Mouse (Mus musculus) brown adipose tissue, adult 24 weeks (tissue): ENCODE measurements around the gene Nr5a1. TPM values are rescaled to one million over a fixed set of nuclear protein-coding genes. Genes with fewer than 3 reads are reported as not detected.

ENCODE experiments used
- H3K27ac ChIP-seq: fragments of 200-500 bp; replicated peaks from 2 replicates; pipeline ENCODE4 v1.5.1; 2012; ENCODE audit warnings: low read depth, mild to moderate bottlenecking, low read length
- H3K4me1 ChIP-seq: fragments of 200-500 bp; 2 replicates; pipeline ENCODE4 v1.6.1; 2012; ENCODE audit warnings: low read length, mixed read lengths; ENCODE audit not compliant: control insufficient read depth, insufficient read depth, insufficient read length
- H3K4me3 ChIP-seq: fragments of 200-500 bp; 2 replicates; pipeline ENCODE4 v1.5.1; 2012; ENCODE audit warnings: low read depth, mild to moderate bottlenecking, low read length, moderate library complexity; ENCODE audit not compliant: insufficient read depth
- polyA plus RNA-seq: library from polyadenylated mRNA; stranded (reverse); fragments of >200 nt; gene quantifications from 2 replicates; pipeline ENCODE4 v1.2.4, GENCODE M21; 2012; ENCODE audit not compliant: missing spikeins, insufficient read depth, insufficient read length

Nr5a1 gene
- not detected in 2 replicates for polyA plus RNA-seq

GRCm38 (mm10) chr2:38714324-38714723 is at the start of gene Nr5a1:
Gene Nr5a1 (minus strand): TSS chr2:38714542.
- Histone ChIP-seq H3K27ac (no peak within 1 kb of the TSS), H3K4me3 (no peak within 1 kb of the TSS), H3K4me1 (no peaks in the 10 kb centered on the region)

- H3K4me1 ChIP-seq, result no peaks in the 10 kb centered on the region
- no peak overlapping the region for H3K4me3 ChIP-seq
- no peak overlapping the region for H3K27ac ChIP-seq
These were observed 25.5 kb upstream of the Nr5a1 start for GRCm38 (mm10) chr2:38739847-38740246.

- H3K27ac ChIP-seq, result no peak overlapping the region
- no peaks in the 10 kb centered on the region for H3K4me1 ChIP-seq
- no peak overlapping the region for H3K4me3 ChIP-seq
These were observed 25.1 kb upstream of the Nr5a1 start for GRCm38 (mm10) chr2:38739410-38739809.

GRCm38 (mm10) chr2:38738601-38739301 is 24.4 kb upstream of the Nr5a1 start:
- Histone ChIP-seq H3K27ac (no peak overlapping the region), H3K4me1 (no peaks in the 10 kb centered on the region), H3K4me3 (no peak overlapping the region)

- Histone ChIP-seq H3K4me3 (no peak overlapping the region), H3K4me1 (no peaks in the 10 kb centered on the region), H3K27ac (no peak overlapping the region)
These were observed 21.4 kb upstream of the Nr5a1 start for GRCm38 (mm10) chr2:38735740-38736139.

GRCm38 (mm10) chr2:38734721-38735120 is 20.4 kb upstream of the Nr5a1 start:
- Histone ChIP-seq H3K4me3 (no peak overlapping the region), H3K27ac (no peak overlapping the region), H3K4me1 (no peaks in the 10 kb centered on the region)

- H3K27ac ChIP-seq, result no peak overlapping the region
- no peak overlapping the region for H3K4me3 ChIP-seq
- H3K4me1 ChIP-seq, result no peaks in the 10 kb centered on the region
These were observed 16.0 kb upstream of the Nr5a1 start for GRCm38 (mm10) chr2:38730331-38730827.

GRCm38 (mm10) chr2:38725427-38725826 is 11.1 kb upstream of the Nr5a1 start:
- Histone ChIP-seq H3K27ac (no peak overlapping the region), H3K4me3 (no peak overlapping the region), H3K4me1 (no peaks in the 10 kb centered on the region)

GRCm38 (mm10) chr2:38723378-38723777 is 9.0 kb upstream of the Nr5a1 start:
- Histone ChIP-seq H3K4me1 (no peaks in the 10 kb centered on the region), H3K4me3 (no peak overlapping the region)

GRCm38 (mm10) chr2:38722076-38722475 is 7.7 kb upstream of the Nr5a1 start:
- H3K27ac ChIP-seq, result no peak overlapping the region
- H3K4me1 ChIP-seq, result no peaks in the 10 kb centered on the region
- H3K4me3 ChIP-seq, result no peak overlapping the region

More at GRCm38 (mm10) chr2:38723378-38723777, 9.0 kb upstream of the Nr5a1 start:
- no peak overlapping the region for H3K27ac ChIP-seq

- H3K4me3 ChIP-seq, result no peak overlapping the region
- H3K27ac ChIP-seq, result no peak overlapping the region
- H3K4me1 ChIP-seq, result no peaks in the 10 kb centered on the region
These were observed 6.3 kb upstream of the Nr5a1 start for GRCm38 (mm10) chr2:38720661-38721060.

- Histone ChIP-seq H3K27ac (no peak overlapping the region), H3K4me3 (no peak overlapping the region), H3K4me1 (no peaks in the 10 kb centered on the region)
These were observed 5.0 kb upstream of the Nr5a1 start for GRCm38 (mm10) chr2:38719354-38719753.

GRCm38 (mm10) chr2:38718676-38719075 is 4.3 kb upstream of the Nr5a1 start:
- H3K4me1 ChIP-seq, result no peaks in the 10 kb centered on the region
- no peak overlapping the region for H3K27ac ChIP-seq
- H3K4me3 ChIP-seq, result no peak overlapping the region

GRCm38 (mm10) chr2:38717436-38717835 is 3.1 kb upstream of the Nr5a1 start:
- no peaks in the 10 kb centered on the region for H3K4me1 ChIP-seq
- no peak overlapping the region for H3K4me3 ChIP-seq
- H3K27ac ChIP-seq, result no peak overlapping the region

- Histone ChIP-seq H3K4me1 (no peaks in the 10 kb centered on the region), H3K4me3 (no peak overlapping the region), H3K27ac (no peak overlapping the region)
These were observed 746 bp downstream of the Nr5a1 start for GRCm38 (mm10) chr2:38713596-38713995.

GRCm38 (mm10) chr2:38712769-38713125 is 1.6 kb downstream of the Nr5a1 start:
- Histone ChIP-seq H3K4me3 (no peak overlapping the region), H3K27ac (no peak overlapping the region), H3K4me1 (no peaks in the 10 kb centered on the region)
